Mouse (Mus musculus) testis, adult 2 months (tissue): ENCODE measurements at regions not wholly inside any gene's neighbourhood (a gene's known extent, or its start where the extent isn't known, plus 50 kb on each side); places are given as distances from the start of the nearest gene placed in this dataset.

ENCODE experiments used
- CTCF ChIP-seq: fragments of 200-500 bp; IDR thresholded peaks from 2 replicates; pipeline ENCODE4 v1.5.1; 2012; ENCODE audit warnings: low read depth, mild to moderate bottlenecking, inconsistent platforms, low read length, moderate library complexity; ENCODE audit not compliant: control insufficient read depth, insufficient read depth, insufficient replicate concordance
- POLR2A ChIP-seq: fragments of 200-500 bp; IDR thresholded peaks from 2 replicates; pipeline ENCODE4 v1.6.1; 2012; ENCODE audit warnings: low read depth, mild to moderate bottlenecking, inconsistent platforms, low read length, moderate library complexity; ENCODE audit not compliant: control insufficient read depth

DNA sequence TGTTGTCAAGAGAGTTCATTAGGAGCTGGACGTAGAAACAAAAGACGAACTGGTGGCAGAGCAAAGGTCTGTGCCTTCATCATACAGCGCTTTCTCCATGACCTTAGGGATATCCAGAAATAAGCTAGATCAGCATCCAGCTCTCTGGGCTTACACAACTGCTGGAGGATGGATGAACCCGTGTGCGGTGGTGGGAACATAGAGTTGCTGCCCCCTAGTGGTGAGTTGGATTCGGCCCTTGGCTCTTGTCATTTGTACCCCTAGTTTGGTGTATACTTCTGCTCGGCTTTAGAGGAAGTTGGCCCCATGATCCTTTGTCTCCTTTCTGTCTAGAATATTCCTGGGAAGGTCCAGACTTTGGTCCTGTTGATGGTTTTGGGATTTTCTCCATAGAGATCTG, 369.4 kb downstream of the Dhx35 start:
- TF ChIP-seq CTCF = peak; percentile 91
- no peak for TF ChIP-seq POLR2A
